Mouse (Mus musculus): ENCODE measurements around the gene Cep112.

The Cep112 gene

DNA sequence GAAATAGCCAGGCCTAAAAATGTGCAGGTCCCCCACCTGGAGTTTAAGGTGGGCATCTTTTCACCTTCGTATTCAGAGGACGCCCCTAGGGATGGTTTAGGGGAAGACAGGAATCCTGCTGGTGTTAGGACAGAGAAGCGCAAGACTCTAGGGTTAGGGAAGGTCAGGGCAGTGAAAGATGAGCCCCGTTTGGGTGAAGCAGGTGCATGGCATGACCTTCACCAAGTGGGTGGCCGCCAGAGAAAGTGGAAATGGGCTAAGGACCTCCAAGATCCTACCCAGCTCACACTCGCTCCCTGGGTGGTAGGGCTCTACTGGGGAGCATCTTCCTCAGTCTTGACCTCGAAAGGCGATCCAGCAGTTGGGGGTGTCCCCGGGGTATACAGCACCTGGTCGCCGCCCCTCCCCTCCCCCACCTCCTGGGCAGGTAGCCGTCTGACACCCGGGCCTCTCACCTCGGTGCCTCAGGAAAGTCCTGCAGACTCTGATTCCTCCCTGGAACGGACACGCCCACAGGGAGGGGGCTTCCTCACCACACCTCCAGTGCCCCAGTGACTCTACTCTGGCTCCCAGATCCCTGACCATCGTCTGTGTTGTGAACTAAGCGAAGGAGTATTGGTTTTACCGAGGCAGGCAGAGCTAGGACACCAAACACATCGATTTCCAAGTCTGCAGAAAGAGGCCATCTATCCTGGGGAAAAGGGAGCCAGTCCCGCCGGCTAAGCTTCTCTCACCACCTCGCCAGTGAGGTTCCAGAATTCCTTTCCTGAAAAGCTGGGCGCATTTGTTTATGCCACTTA lies 484.6 kb downstream of the Cep112 start:
- DNase-seq (ENCODE audit: low read depth, low spot score) = no peak

All from 3T3-L1 (cell line).